In genomic region chr12:4840010-4840409, GRCm38 (mm10) we compare ENCODE assay signal across 8 mouse cellular contexts. TPM values are rescaled to one million over a fixed set of nuclear protein-coding genes. Genes with fewer than 3 reads are reported as not detected.
DNase-seq lines count a peak whose midpoint lies in the region; ATAC-seq and TF ChIP-seq lines count a peak whose summit lies in the region.
"Had no signal": no experiment of that assay in that cellular context is flagged by ENCODE, and none has a peak within 500 bp of the region (broad histone marks: within the 10 kb centered on the region; RNA-seq: fewer than 3 reads in every experiment).

No protein-coding gene starts in this region.

- ATAC-seq in embryonic facial prominence, embryonic 14.5 days (ENCODE audit: low read depth) = no peak
- ATAC-seq in frontal cortex, adult (ENCODE audit: low TSS enrichment) = no peak
- no peak for ATAC-seq in kidney, embryonic 14.5 days (ENCODE audit: low FRiP score, low TSS enrichment)

- H3K27me3 ChIP-seq in embryonic facial prominence, embryonic 14.5 days (replicated peaks; ENCODE audit: control insufficient read depth, insufficient read depth, low read length) = no peaks in the 10 kb centered on the region
- peaks cover 34% of the 10 kb centered on the region for H3K27me3 ChIP-seq in limb, embryonic 10.5 days (ENCODE audit: low read depth, poor library complexity, severe bottlenecking)
- peaks cover 2% of the 10 kb centered on the region; the same call in 1 of the 2 replicates for H3K27me3 ChIP-seq in kidney, embryonic 14.5 days (ENCODE audit: control insufficient read depth, insufficient read depth, low read length)

- no peaks in the 10 kb centered on the region for H3K9me3 ChIP-seq in embryonic facial prominence, embryonic 14.5 days (ENCODE audit: control insufficient read depth, low read length)
- H3K9me3 ChIP-seq in limb, embryonic 10.5 days (replicated peaks) = no peaks in the 10 kb centered on the region
- no peaks in the 10 kb centered on the region for H3K9me3 ChIP-seq in kidney, embryonic 14.5 days (ENCODE audit: control insufficient read depth, low read length)

- H3K4me3 ChIP-seq in layer of hippocampus, adult 2 months = peak overlapping the region; percentile 80; the same call in 1 of the 2 replicates
- peak overlapping the region; percentile 79; the same call in 1 of the 2 replicates for H3K4me3 ChIP-seq in embryonic facial prominence, embryonic 14.5 days (ENCODE audit: low read depth, low read length)
- H3K4me3 ChIP-seq in limb, embryonic 10.5 days = peak overlapping the region; percentile 80; the same call in 1 of the 2 replicates
- H3K4me3 ChIP-seq in kidney, embryonic 14.5 days (ENCODE audit: low read length) = no peak overlapping the region

- peaks cover 5% of the 10 kb centered on the region; the same call in 1 of the 2 replicates for H3K4me1 ChIP-seq in embryonic facial prominence, embryonic 14.5 days (ENCODE audit: control insufficient read depth, insufficient read depth, low read length)
- peaks cover 33% of the 10 kb centered on the region for H3K4me1 ChIP-seq in limb, embryonic 10.5 days
- peaks cover 15% of the 10 kb centered on the region for H3K4me1 ChIP-seq in kidney, embryonic 14.5 days (ENCODE audit: control insufficient read depth, insufficient read depth, low read length)

- H3K9ac ChIP-seq in embryonic facial prominence, embryonic 14.5 days (ENCODE audit: low read depth, low read length) = no peak overlapping the region
- H3K9ac ChIP-seq in kidney, embryonic 14.5 days (ENCODE audit: low read depth, low read length) = no peak overlapping the region

- H3K27ac ChIP-seq in layer of hippocampus, adult 2 months = peak overlapping the region; percentile 67; the same call in 1 of the 2 replicates
- no peak overlapping the region for H3K27ac ChIP-seq in embryonic facial prominence, embryonic 14.5 days (replicated peaks; ENCODE audit: low read depth, low read length)
- no peak overlapping the region for H3K27ac ChIP-seq in limb, embryonic 10.5 days
- no peak overlapping the region for H3K27ac ChIP-seq in kidney, embryonic 14.5 days (ENCODE audit: low read depth, low read length)

- no peaks in the 10 kb centered on the region for H3K36me3 ChIP-seq in embryonic facial prominence, embryonic 14.5 days (ENCODE audit: control insufficient read depth, insufficient read depth, low read length)
- H3K36me3 ChIP-seq in limb, embryonic 10.5 days = no peaks in the 10 kb centered on the region
- H3K36me3 ChIP-seq in kidney, embryonic 14.5 days (ENCODE audit: control insufficient read depth, insufficient read depth, low read length) = no peaks in the 10 kb centered on the region

- WGBS in embryonic facial prominence, embryonic 14.5 days = 56% methylated on average over 6 of the region's 6 CpGs
- WGBS in limb, embryonic 10.5 days = 57% methylated on average over 6 of the region's 6 CpGs
- WGBS in kidney, embryonic 14.5 days = 59% methylated on average over 6 of the region's 6 CpGs

- TF ChIP-seq CTCF in layer of hippocampus, adult 2 months (conservative IDR thresholded peaks at IDR 0.05) = no peak

- H3K4me2 ChIP-seq in embryonic facial prominence, embryonic 14.5 days (ENCODE audit: low read depth, low read length) = peak overlapping the region; percentile 89
- H3K4me2 ChIP-seq in kidney, embryonic 14.5 days (replicated peaks; ENCODE audit: low read depth, low read length) = no peak overlapping the region; the same call in 1 of the 2 replicates

- no peak for DNase-seq in layer of hippocampus, adult 2 months (ENCODE audit: low spot score in 2 of 2)
- no peak for DNase-seq in layer of hippocampus, adult 9-11 months
- no peak for DNase-seq in embryonic facial prominence, embryonic 14.5 days (ENCODE audit: low spot score)
- DNase-seq in limb, embryonic 10.5 days (ENCODE audit: low spot score) = no peak
- peak; percentile 19 to 37 for DNase-seq in monocyte, adult 2 months (ENCODE audit: low read depth in 1 of 2, low spot score in 2 of 2)
- DNase-seq: heart, postnatal 10 days had no signal

RNA-seq across cellular contexts. Expression of gene Fkbp1b, which starts 1.4 kb away (rescaled TPM):
- 10 to 100 TPM; 48.8 to 56.0 TPM for total RNA-seq in layer of hippocampus, adult 2 months (2021)
- polyA plus RNA-seq in embryonic facial prominence, embryonic 14.5 days (2014; fragmentation: Nextera tagmentation; extraction: Ambion mirVana) = 33.4 and 38.0 TPM in 2 replicates
- 5.6 and 7.9 TPM in 2 replicates for polyA plus RNA-seq in limb, embryonic 10.5 days (2016; fragmentation: Nextera tagmentation; extraction: Ambion mirVana)
- polyA plus RNA-seq in kidney, embryonic 14.5 days (2014; fragmentation: Nextera tagmentation; extraction: Ambion mirVana) = 6.5 and 7.8 TPM in 2 replicates

RNA-seq across cellular contexts. Expression of gene Wdcp, which starts 3.1 kb away (rescaled TPM):
- 10 to 100 TPM; 12.7 to 14.3 TPM for total RNA-seq in layer of hippocampus, adult 2 months (2021)
- 10.4 and 11.7 TPM in 2 replicates for polyA plus RNA-seq in embryonic facial prominence, embryonic 14.5 days (2014; fragmentation: Nextera tagmentation; extraction: Ambion mirVana)
- polyA plus RNA-seq in limb, embryonic 10.5 days (2016; fragmentation: Nextera tagmentation; extraction: Ambion mirVana) = 23.9 and 26.9 TPM in 2 replicates
- 16.5 and 17.6 TPM in 2 replicates for polyA plus RNA-seq in kidney, embryonic 14.5 days (2014; fragmentation: Nextera tagmentation; extraction: Ambion mirVana)

RNA-seq across cellular contexts. Expression of gene Sf3b6, which starts 22.7 kb away (rescaled TPM):
- 10 to 100 TPM; 89.4 to 91.4 TPM for total RNA-seq in layer of hippocampus, adult 2 months (2021)
- 245 and 248 TPM in 2 replicates for polyA plus RNA-seq in embryonic facial prominence, embryonic 14.5 days (2014; fragmentation: Nextera tagmentation; extraction: Ambion mirVana)
- 278 and 297 TPM in 2 replicates for polyA plus RNA-seq in limb, embryonic 10.5 days (2016; fragmentation: Nextera tagmentation; extraction: Ambion mirVana)
- 306 and 426 TPM in 2 replicates for polyA plus RNA-seq in kidney, embryonic 14.5 days (2014; fragmentation: Nextera tagmentation; extraction: Ambion mirVana)

RNA-seq across cellular contexts. Expression of gene Mfsd2b, which starts 34.1 kb away (rescaled TPM):
- under 1 TPM; 0.59 to 1.00 TPM for total RNA-seq in layer of hippocampus, adult 2 months (2021)
- 0.70 and 0.87 TPM in 2 replicates for polyA plus RNA-seq in embryonic facial prominence, embryonic 14.5 days (2014; fragmentation: Nextera tagmentation; extraction: Ambion mirVana)
- 4.4 and 4.5 TPM in 2 replicates for polyA plus RNA-seq in limb, embryonic 10.5 days (2016; fragmentation: Nextera tagmentation; extraction: Ambion mirVana)
- polyA plus RNA-seq in kidney, embryonic 14.5 days (2014; fragmentation: Nextera tagmentation; extraction: Ambion mirVana) = 0.81 and 1.3 TPM in 2 replicates

Comparison
In these comparisons a context has a peak if more than half of its experiments do, and no peak if none do; other contexts are left out.
1. DNase-seq: peak in monocyte, adult 2 months (2 of 2); none in layer of hippocampus, adult 2 months (0 of 2), layer of hippocampus, adult 9-11 months (single experiment), embryonic facial prominence, embryonic 14.5 days (single experiment) and limb, embryonic 10.5 days (single experiment).